Mouse (Mus musculus) CH12.LX (cell line): Measurements from ENCODE around the gene Sarnp. TPM values are rescaled to one million over a fixed set of nuclear protein-coding genes. Genes with fewer than 3 reads are reported as not detected.

ENCODE experiments used
- DNase-seq: peaks from one replicate; pipeline ENCODE4 v3.0.0-alpha.2; 2013; ENCODE audit errors: extremely low read depth
- H3K27ac ChIP-seq: 2 replicates; pipeline ENCODE4 v1.5.1; 2012; ENCODE audit warnings: low read depth, mild to moderate bottlenecking, control low read depth, moderate library complexity; ENCODE audit not compliant: insufficient read depth
- H3K27me3 ChIP-seq: replicated peaks from 2 replicates; pipeline ENCODE3; 2012; ENCODE audit warnings: inconsistent platforms
- H3K36me3 ChIP-seq, 2 experiments: replicated peaks in 1 of 2; 2 replicates each; pipeline versions ENCODE3 to v1.6.1; 2012; ENCODE audit warnings: inconsistent platforms in 1 of 2, low read length in 1 of 2, mild to moderate bottlenecking in 1 of 2, mixed read lengths in 1 of 2, moderate library complexity in 1 of 2; ENCODE audit not compliant: control insufficient read depth in 1 of 2, insufficient read depth in 1 of 2
- H3K4me1 ChIP-seq, 2 experiments: 2 replicates each; pipeline ENCODE4 v1.6.1; 2012; ENCODE audit warnings: inconsistent platforms in 1 of 2, moderate library complexity in 1 of 2; ENCODE audit not compliant: insufficient read depth in 2 of 2, control insufficient read depth in 1 of 2
- H3K4me2 ChIP-seq: 2 replicates; pipeline ENCODE4 v1.6.1; 2012; ENCODE audit warnings: low read depth, mild to moderate bottlenecking, control low read depth; ENCODE audit not compliant: poor library complexity, insufficient read depth, severe bottlenecking
- H3K4me3 ChIP-seq, 3 experiments: fragments of 150-350 bp in 1 of 3; sonication (generic) in 1 of 3; replicated peaks in 1 of 3; 2 replicates each; pipeline versions ENCODE3 to v1.5.1; 2011 to 2012; ENCODE audit warnings: low read depth in 2 of 3, low read length in 2 of 3, mild to moderate bottlenecking in 2 of 3, moderate library complexity in 2 of 3, control low read depth in 1 of 3, improper control_type of control experiment in 1 of 3, inconsistent platforms in 1 of 3, mixed read lengths in 1 of 3; ENCODE audit not compliant: poor library complexity in 1 of 3
- H3K79me2 ChIP-seq: replicated peaks from 2 replicates; pipeline ENCODE4 v1.6.1; 2012; ENCODE audit warnings: mild to moderate bottlenecking, moderate library complexity; ENCODE audit not compliant: control insufficient read depth, poor library complexity, insufficient read depth, severe bottlenecking; ENCODE audit errors: extremely low read depth
- H3K9ac ChIP-seq: 2 replicates; pipeline ENCODE4 v1.6.1; 2012; ENCODE audit warnings: low read depth, mild to moderate bottlenecking, control low read depth, moderate library complexity; ENCODE audit not compliant: insufficient read depth
- H3K9me3 ChIP-seq: replicated peaks from 2 replicates; pipeline ENCODE3; 2012; ENCODE audit warnings: low read length, inconsistent platforms, mixed read lengths
- CHD1 ChIP-seq: IDR thresholded peaks from 2 replicates; pipeline ENCODE4 v1.6.1; 2012; ENCODE audit warnings: low read depth, low read length, improper control_type of control experiment, inconsistent platforms
- CTCF ChIP-seq, 2 experiments: IDR thresholded peaks in 1 of 2; conservative IDR thresholded peaks in 1 of 2; 2 replicates each; pipeline ENCODE4 v1.5.1; 2011 to 2012; ENCODE audit warnings: low read depth in 2 of 2, low read length in 2 of 2, improper control_type of control experiment in 1 of 2, inconsistent platforms in 1 of 2, mild to moderate bottlenecking in 1 of 2, moderate library complexity in 1 of 2
- E2F4 ChIP-seq: IDR thresholded peaks from 2 replicates; pipeline ENCODE4 v1.6.1; 2011; ENCODE audit warnings: low read depth, low read length, improper control_type of control experiment; ENCODE audit not compliant: insufficient replicate concordance
- ELF1 ChIP-seq: IDR thresholded peaks from 2 replicates; pipeline ENCODE4 v1.6.1; 2014; ENCODE audit warnings: low read depth, mild to moderate bottlenecking, inconsistent platforms, low read length, improper control_type of control experiment
- GABPA ChIP-seq: IDR thresholded peaks from 2 replicates; pipeline ENCODE4 v1.6.1; 2012; ENCODE audit warnings: low read depth, low read length, improper control_type of control experiment, inconsistent platforms; ENCODE audit not compliant: insufficient replicate concordance
- IRF4 ChIP-seq: IDR thresholded peaks from 2 replicates; pipeline ENCODE4 v1.6.1; 2014; ENCODE audit warnings: low read depth, mild to moderate bottlenecking, inconsistent platforms, low read length, improper control_type of control experiment
- JUN ChIP-seq: IDR thresholded peaks from 2 replicates; pipeline ENCODE4 v1.6.1; 2011; ENCODE audit warnings: low read depth, mild to moderate bottlenecking, low read length, improper control_type of control experiment, moderate library complexity; ENCODE audit not compliant: insufficient read depth
- MAZ ChIP-seq: IDR thresholded peaks from 2 replicates; pipeline ENCODE4 v1.6.1; 2012; ENCODE audit warnings: low read depth, mild to moderate bottlenecking, inconsistent platforms, low read length, improper control_type of control experiment, moderate library complexity
- MEF2A ChIP-seq: IDR thresholded peaks from 2 replicates; pipeline ENCODE4 v1.6.1; 2014; ENCODE audit warnings: low read depth, mild to moderate bottlenecking, inconsistent platforms, low read length, improper control_type of control experiment, borderline replicate concordance
- NELFE ChIP-seq: IDR thresholded peaks from 2 replicates; pipeline ENCODE4 v1.6.1; 2011; ENCODE audit warnings: low read depth, low read length, improper control_type of control experiment
- POLR2A ChIP-seq: IDR thresholded peaks from 2 replicates; pipeline ENCODE4 v1.6.1; 2011; ENCODE audit warnings: low read depth, mild to moderate bottlenecking, improper control_type of control experiment, low read length
- POLR2AphosphoS2 ChIP-seq: IDR thresholded peaks from 2 replicates; pipeline ENCODE4 v1.6.1; 2011; ENCODE audit warnings: low read depth, low read length, improper control_type of control experiment
- RAD21 ChIP-seq: IDR thresholded peaks from 2 replicates; pipeline ENCODE4 v1.6.1; 2011; ENCODE audit warnings: low read depth, mild to moderate bottlenecking, low read length, improper control_type of control experiment, moderate library complexity
- SIN3A ChIP-seq: IDR thresholded peaks from 2 replicates; pipeline ENCODE4 v1.6.1; 2012; ENCODE audit warnings: low read length, improper control_type of control experiment, inconsistent platforms
- SMC3 ChIP-seq: IDR thresholded peaks from 2 replicates; pipeline ENCODE4 v1.6.1; 2011; ENCODE audit warnings: low read depth, low read length, improper control_type of control experiment
- TBP ChIP-seq: conservative IDR thresholded peaks from 2 replicates; pipeline ENCODE4 v1.6.1; 2011; ENCODE audit warnings: low read depth, low read length, improper control_type of control experiment
- TCF12 ChIP-seq: IDR thresholded peaks from 2 replicates; pipeline ENCODE4 v1.6.1; 2014; ENCODE audit warnings: low read depth, mild to moderate bottlenecking, inconsistent platforms, low read length, improper control_type of control experiment
- UBTF ChIP-seq: IDR thresholded peaks from 2 replicates; pipeline ENCODE4 v1.6.1; 2012; ENCODE audit warnings: low read depth, mild to moderate bottlenecking, inconsistent platforms, low read length, improper control_type of control experiment, moderate library complexity
- USF1 ChIP-seq: IDR thresholded peaks from 2 replicates; pipeline ENCODE4 v1.6.1; 2014; ENCODE audit warnings: low read depth, mild to moderate bottlenecking, inconsistent platforms, low read length, improper control_type of control experiment
- ZKSCAN1 ChIP-seq: IDR thresholded peaks from 2 replicates; pipeline ENCODE4 v1.6.1; 2012; ENCODE audit warnings: low read depth, inconsistent platforms, low read length, improper control_type of control experiment, borderline replicate concordance
- ZMIZ1 ChIP-seq: IDR thresholded peaks from 2 replicates; pipeline ENCODE4 v1.6.1; 2012; ENCODE audit warnings: low read depth, mild to moderate bottlenecking, inconsistent platforms, low read length, improper control_type of control experiment
- ZNF384 ChIP-seq: IDR thresholded peaks from 2 replicates; pipeline ENCODE4 v1.6.1; 2012; ENCODE audit warnings: low read depth, low read length, improper control_type of control experiment, inconsistent platforms
- dilution Hi-C: fragments of 300-500 bp; cut with MboI; formaldehyde crosslinking; loops from 2 replicates; pipeline ENCODE4 v1.14.3; 2020; ENCODE audit warnings: low sequenced_read_pairs; ENCODE audit not compliant: extremely low pct_unique_long_range_greater_than_20kb, extremely low pct_ligation_motif_present
- in situ Hi-C: fragments of 300-500 bp; cut with MboI; formaldehyde crosslinking; loops from 3 replicates; pipeline ENCODE4 v1.14.3; 2019; ENCODE audit warnings: low sequenced_read_pairs, low pct_ligation_motif_present, low pct_unique_long_range_greater_than_20kb, mixed read lengths
- polyA plus RNA-seq: library from polyadenylated mRNA; unstranded; fragments of >175 nt; gene quantifications from 2 replicates; pipeline ENCODE4 v1.2.1, GENCODE M21; 2012; ENCODE audit warnings: low read depth; ENCODE audit not compliant: insufficient read length
- total RNA-seq, 2 experiments: library from RNA; depleted of rRNA; stranded (reverse); fragments of 300-350 nt in 1 of 2; fragments of >200 nt in 1 of 2; gene quantifications; 2 replicates each; pipeline ENCODE4 v1.2.3; 2012 to 2014

Sarnp gene
- total RNA-seq (2012; rRNA removed) (75.4 and 94.6 TPM in 2 replicates), total RNA-seq (2014; rRNA removed) (170 and 198 TPM in 2 replicates), polyA plus RNA-seq (201 and 283 TPM in 2 replicates)

GRCm38 (mm10) chr10:128817033-128817432, at the start of gene Sarnp:
Gene Sarnp, plus strand, starts transcription at chr10:128817333.
- Histone ChIP-seq H3K9me3 (no peaks in the 10 kb centered on the region), H3K79me2 (peaks cover 8% of the 10 kb centered on the region), H3K27ac (no peak within 1 kb of the TSS), H3K4me2 (no peak within 1 kb of the TSS), H3K36me3 (peaks cover 45 to 72% of the 10 kb centered on the region in 2 experiments), H3K9ac (no peak within 1 kb of the TSS), H3K4me1 (peaks cover 0 to 18% of the 10 kb centered on the region in 2 experiments; a peak in 2 of 4 replicates), H3K27me3 (no peaks in the 10 kb centered on the region), H3K4me3 (no peak within 1 kb of the TSS)
- no peak for TF ChIP-seq POLR2A
- TF ChIP-seq USF1, result no peak
- no peak for TF ChIP-seq MAZ
- no peak for TF ChIP-seq JUN
- TF ChIP-seq NELFE, result no peak
- no peak for TF ChIP-seq TBP
- no peak for TF ChIP-seq UBTF
- TF ChIP-seq MEF2A, result no peak
- no peak for TF ChIP-seq ELF1
- in situ Hi-C loops, result no loop called here
- dilution Hi-C loops, result no loop called here
- DNase-seq, result no peak

GRCm38 (mm10) chr10:128772895-128773294, 44.2 kb upstream of the Sarnp start:
- H3K4me1 ChIP-seq, result no peaks in the 10 kb centered on the region
- H3K9ac ChIP-seq, result no peak overlapping the region
- H3K79me2 ChIP-seq, result no peaks in the 10 kb centered on the region
- peaks cover 0 to 7% of the 10 kb centered on the region in 2 experiments for H3K36me3 ChIP-seq
- no peak overlapping the region for H3K27ac ChIP-seq
- in situ Hi-C loops (loop anchor here (5.0 kb wide), 2 partner anchors 49 to 124 kb away; partner anchors contain the start of gene Ormdl2), dilution Hi-C loops (no loop called here)
- H3K4me2 ChIP-seq, result no peak overlapping the region
- H3K4me3 ChIP-seq, result no peak overlapping the region
- TF ChIP-seq RAD21 (peak; percentile 42), E2F4 (no peak), CTCF (conservative IDR thresholded peaks at IDR 0.05 in 1 of 2, IDR thresholded peaks at IDR 0.05 in 1 of 2; ENCODE audit: low read depth in 2 of 2, low read length in 2 of 2) (peak; percentile 30 to 67; a peak in 3 of 4 replicates), IRF4 (no peak), SMC3 (peak; percentile 71)
- TF ChIP-seq, all 38 proteins: peak for 3
- H3K9me3 ChIP-seq, result peaks cover 3% of the 10 kb centered on the region
- H3K27me3 ChIP-seq, result no peaks in the 10 kb centered on the region
- peak; percentile 22 for DNase-seq

- TF ChIP-seq GABPA (no peak), ZMIZ1 (no peak), ZNF384 (peak; percentile 28; the same call in 1 of the 2 replicates), RAD21 (peak; percentile 51), USF1 (no peak), POLR2AphosphoS2 (no peak), SMC3 (peak; percentile 59), SIN3A (no peak), CTCF (conservative IDR thresholded peaks at IDR 0.05 in 1 of 2, IDR thresholded peaks at IDR 0.05 in 1 of 2; ENCODE audit: low read depth in 2 of 2, low read length in 2 of 2) (peak in 1 of 2 experiments; percentile 72; a peak in 2 of 4 replicates), MAZ (no peak), CHD1 (no peak), POLR2A (no peak), ZKSCAN1 (no peak), TCF12 (no peak)
- Histone ChIP-seq H3K4me1 (peaks cover 0 to 1% of the 10 kb centered on the region in 2 experiments; a peak in 1 of 4 replicates), H3K79me2 (no peaks in the 10 kb centered on the region), H3K9me3 (peaks cover 3% of the 10 kb centered on the region), H3K4me3 (no peak overlapping the region), H3K27ac (no peak overlapping the region), H3K27me3 (no peaks in the 10 kb centered on the region), H3K9ac (no peak overlapping the region), H3K4me2 (no peak overlapping the region), H3K36me3 (peaks cover 0 to 3% of the 10 kb centered on the region in 2 experiments)
- in situ Hi-C loops (loop anchor here (5.0 kb wide), 2 partner anchors 49 to 124 kb away; partner anchors contain the start of gene Ormdl2), dilution Hi-C loops (no loop called here)
- peak; percentile 46 for DNase-seq
Measured at GRCm38 (mm10) chr10:128773685-128774084, 43.4 kb upstream of the Sarnp start.
